In genomic region chr10:72099156-72099812, GRCm38 (mm10) we compare ENCODE assay signal across 12 mouse cellular contexts.
DNase-seq lines count a peak whose midpoint lies in the region; ATAC-seq lines count a peak whose summit lies in the region.
"Had no signal": no experiment of that assay in that cellular context is flagged by ENCODE, and none has a peak within 500 bp of the region (broad histone marks: within the 10 kb centered on the region; RNA-seq: fewer than 3 reads in every experiment).

No protein-coding gene starts in this region.

- DNase-seq in frontal cortex, postnatal 25 days (ENCODE audit: low spot score in 2 of 2): no peak
- peak; percentile 29 for DNase-seq in MN1 (ENCODE audit: low spot score)
- DNase-seq in layer of hippocampus, adult 9-11 months: peak; percentile 7
- no peak for DNase-seq in gastrocnemius, postnatal 36 days
- no peak for DNase-seq in spleen, adult 18-20 months
- no peak for DNase-seq in cerebellum, adult 8-10 months
- DNase-seq: lung, adult 2 months had no signal

- H3K9me3 ChIP-seq in forebrain, embryonic 15.5 days: no peaks in the 10 kb centered on the region
- H3K9me3 ChIP-seq: stomach, embryonic 15.5 days had no signal

- intact Hi-C loops in gastrocnemius, postnatal 36 days (cut with DNase I): no loop called here

- H3K4me1 ChIP-seq in forebrain, embryonic 15.5 days: peaks cover 13% of the 10 kb centered on the region
- H3K4me1 ChIP-seq: stomach, embryonic 15.5 days had no signal

- H3K27ac ChIP-seq in forebrain, embryonic 15.5 days (replicated peaks): no peak overlapping the region
- H3K27ac ChIP-seq: stomach, embryonic 15.5 days had no signal

- H3K36me3 ChIP-seq in forebrain, embryonic 15.5 days: no peaks in the 10 kb centered on the region
- H3K36me3 ChIP-seq: stomach, embryonic 15.5 days had no signal

- H3K4me3 ChIP-seq in forebrain, embryonic 15.5 days: no peak overlapping the region
- H3K4me3 ChIP-seq: stomach, embryonic 15.5 days had no signal

- no peaks in the 10 kb centered on the region for H3K27me3 ChIP-seq in forebrain, embryonic 15.5 days
- H3K27me3 ChIP-seq: CH12.LX; stomach, embryonic 15.5 days had no signal

- H3K4me2 ChIP-seq in forebrain, embryonic 15.5 days (replicated peaks): no peak overlapping the region
- H3K4me2 ChIP-seq: stomach, embryonic 15.5 days had no signal

- no peak overlapping the region for H3K9ac ChIP-seq in forebrain, embryonic 15.5 days (replicated peaks)
- H3K9ac ChIP-seq: stomach, embryonic 15.5 days had no signal

- 17% methylated on average over 2 of the region's 2 CpGs for WGBS in forebrain, embryonic 15.5 days

- peak; percentile 59; the same call in 1 of the 2 replicates for ATAC-seq in frontal cortex, adult (ENCODE audit: low TSS enrichment)
- ATAC-seq in forebrain, embryonic 15.5 days (replicated peaks): peak; percentile 90
- ATAC-seq: activated CD4-positive, CD25-positive, alpha-beta regulatory T cell, adult 4 months had no signal

Comparison
In these comparisons a context has a peak if more than half of its experiments do, and no peak if none do; other contexts are left out.
1. DNase-seq: peak in MN1 (single experiment) and layer of hippocampus, adult 9-11 months (single experiment); none in frontal cortex, postnatal 25 days (0 of 2), gastrocnemius, postnatal 36 days (0 of 2), spleen, adult 18-20 months (0 of 2) and cerebellum, adult 8-10 months (single experiment).